Mouse (Mus musculus) limb, embryonic 10.5 days (tissue): ENCODE data around the gene Diaph2. TPM values are rescaled to one million over a fixed set of nuclear protein-coding genes. Genes with fewer than 3 reads are reported as not detected.

Experiments used
- DNase-seq: peaks from one replicate; pipeline ENCODE4 v3.0.0-alpha.2; 2017; ENCODE audit warnings: low spot score
- H3K27ac ChIP-seq: fragments of 300-500 bp; sonication (generic); 2 replicates; pipeline ENCODE4 v1.5.1; 2016; ENCODE audit warnings: mild to moderate bottlenecking
- H3K27me3 ChIP-seq: fragments of 300-500 bp; sonication (generic); 2 replicates; pipeline ENCODE4 v1.6.1; 2016; ENCODE audit warnings: low read depth, mild to moderate bottlenecking; ENCODE audit not compliant: poor library complexity, severe bottlenecking
- H3K36me3 ChIP-seq: fragments of 300-500 bp; sonication (generic); 2 replicates; pipeline ENCODE4 v1.6.1; 2016; ENCODE audit warnings: mild to moderate bottlenecking, moderate library complexity
- H3K4me1 ChIP-seq: fragments of 300-500 bp; sonication (generic); 2 replicates; pipeline ENCODE4 v1.6.1; 2016
- H3K4me3 ChIP-seq: fragments of 300-500 bp; sonication (generic); 2 replicates; pipeline ENCODE4 v1.5.1; 2016; ENCODE audit warnings: mild to moderate bottlenecking, moderate library complexity
- H3K9me3 ChIP-seq: fragments of 300-500 bp; sonication (generic); replicated peaks from 2 replicates; pipeline ENCODE4 v1.6.1; 2016; ENCODE audit warnings: mild to moderate bottlenecking
- WGBS: fragments of 180-500 bp; shearing (Covaris S2); methylation state at CpG from one replicate; pipeline ENCODE4 v1.1.7; 2016; 5-methylcytosine and 5-hydroxymethylcytosine counted together
- polyA plus RNA-seq: library from polyadenylated mRNA; unstranded; fragments of >200 nt; fragmentation: Nextera tagmentation; extraction: Ambion mirVana; gene quantifications from 2 replicates; pipeline ENCODE4 v1.2.1, GENCODE M21; 2016

Diaph2 gene
- polyA plus RNA-seq, 1 experiment from 2014 or later, result 3.6 TPM

GRCm38 (mm10) chrX:130230045-130230444, 480.5 kb downstream of the Diaph2 start:
- Histone ChIP-seq H3K36me3 (no peaks in the 10 kb centered on the region), H3K4me3 (no peak overlapping the region), H3K27me3 (no peaks in the 10 kb centered on the region), H3K4me1 (no peaks in the 10 kb centered on the region), H3K9me3 (no peaks in the 10 kb centered on the region), H3K27ac (no peak overlapping the region)
- no peak for DNase-seq
- 94% methylated on average over 1 of the region's 1 CpGs for WGBS

GRCm38 (mm10) chrX:130235167-130235566, 485.6 kb downstream of the Diaph2 start:
- Histone ChIP-seq H3K27me3 (no peaks in the 10 kb centered on the region), H3K36me3 (no peaks in the 10 kb centered on the region)
- WGBS, result 90% methylated on average over 1 of the region's 1 CpGs

GRCm38 (mm10) chrX:130246652-130247051, 497.1 kb downstream of the Diaph2 start:
- Histone ChIP-seq H3K9me3 (no peaks in the 10 kb centered on the region), H3K4me3 (no peak overlapping the region), H3K27ac (no peak overlapping the region), H3K27me3 (no peaks in the 10 kb centered on the region), H3K4me1 (no peaks in the 10 kb centered on the region), H3K36me3 (no peaks in the 10 kb centered on the region)
- WGBS, result 94% methylated on average over 1 of the region's 1 CpGs
- DNase-seq, result no peak

More at GRCm38 (mm10) chrX:130235167-130235566, 485.6 kb downstream of the Diaph2 start:
- Histone ChIP-seq H3K4me1 (no peaks in the 10 kb centered on the region), H3K9me3 (no peaks in the 10 kb centered on the region), H3K4me3 (no peak overlapping the region), H3K27ac (no peak overlapping the region)
- DNase-seq, result no peak

GRCm38 (mm10) chrX:130253664-130254063, 504.1 kb downstream of the Diaph2 start:
- H3K4me1 ChIP-seq, result no peaks in the 10 kb centered on the region
- no peaks in the 10 kb centered on the region for H3K27me3 ChIP-seq
- no peak overlapping the region for H3K27ac ChIP-seq
- H3K9me3 ChIP-seq, result no peaks in the 10 kb centered on the region
- no peaks in the 10 kb centered on the region for H3K36me3 ChIP-seq
- WGBS, result 92% methylated on average over 4 of the region's 4 CpGs
- no peak for DNase-seq
- no peak overlapping the region for H3K4me3 ChIP-seq

- no peaks in the 10 kb centered on the region for H3K4me1 ChIP-seq
- H3K27ac ChIP-seq, result no peak overlapping the region
- no peak for DNase-seq
These were observed 516.2 kb downstream of the Diaph2 start for GRCm38 (mm10) chrX:130265707-130266106.

GRCm38 (mm10) chrX:130279144-130279543, 529.6 kb downstream of the Diaph2 start:
- no peaks in the 10 kb centered on the region for H3K4me1 ChIP-seq
- H3K9me3 ChIP-seq, result no peaks in the 10 kb centered on the region
- WGBS, result 86% methylated on average over 4 of the region's 4 CpGs
- no peak overlapping the region for H3K27ac ChIP-seq
- DNase-seq, result no peak
- no peak overlapping the region for H3K4me3 ChIP-seq
- no peaks in the 10 kb centered on the region for H3K36me3 ChIP-seq
- H3K27me3 ChIP-seq, result no peaks in the 10 kb centered on the region

More at GRCm38 (mm10) chrX:130265707-130266106, 516.2 kb downstream of the Diaph2 start:
- Histone ChIP-seq H3K36me3 (no peaks in the 10 kb centered on the region), H3K27me3 (no peaks in the 10 kb centered on the region), H3K4me3 (no peak overlapping the region), H3K9me3 (no peaks in the 10 kb centered on the region)

- Histone ChIP-seq H3K4me3 (no peak overlapping the region), H3K9me3 (no peaks in the 10 kb centered on the region), H3K27me3 (no peaks in the 10 kb centered on the region), H3K36me3 (no peaks in the 10 kb centered on the region), H3K4me1 (no peaks in the 10 kb centered on the region), H3K27ac (no peak overlapping the region)
- 84% methylated on average over 2 of the region's 2 CpGs for WGBS
- DNase-seq, result no peak
These were observed 531.9 kb downstream of the Diaph2 start for GRCm38 (mm10) chrX:130281484-130281883.

GRCm38 (mm10) chrX:130287032-130287431, 537.5 kb downstream of the Diaph2 start:
- Histone ChIP-seq H3K4me1 (no peaks in the 10 kb centered on the region), H3K36me3 (no peaks in the 10 kb centered on the region), H3K9me3 (no peaks in the 10 kb centered on the region), H3K27ac (no peak overlapping the region), H3K4me3 (no peak overlapping the region), H3K27me3 (no peaks in the 10 kb centered on the region)
- DNase-seq, result no peak
- WGBS, result 81% methylated on average over 9 of the region's 9 CpGs

GRCm38 (mm10) chrX:130289775-130290174, 540.2 kb downstream of the Diaph2 start:
- no peak overlapping the region for H3K27ac ChIP-seq
- H3K36me3 ChIP-seq, result no peaks in the 10 kb centered on the region
- no peak overlapping the region for H3K4me3 ChIP-seq
- H3K9me3 ChIP-seq, result no peaks in the 10 kb centered on the region
- 94% methylated on average over 5 of the region's 5 CpGs for WGBS
- no peaks in the 10 kb centered on the region for H3K4me1 ChIP-seq
- no peaks in the 10 kb centered on the region for H3K27me3 ChIP-seq
- DNase-seq, result no peak

GRCm38 (mm10) chrX:130350808-130351435, 601.4 kb downstream of the Diaph2 start:
- H3K27ac ChIP-seq, result no peak overlapping the region
- H3K36me3 ChIP-seq, result no peaks in the 10 kb centered on the region
- no peak overlapping the region for H3K4me3 ChIP-seq
- no peaks in the 10 kb centered on the region for H3K27me3 ChIP-seq
- H3K4me1 ChIP-seq, result no peaks in the 10 kb centered on the region
- no peak for DNase-seq
- no peaks in the 10 kb centered on the region for H3K9me3 ChIP-seq

- DNase-seq, result no peak
- no peaks in the 10 kb centered on the region for H3K36me3 ChIP-seq
- no peak overlapping the region for H3K27ac ChIP-seq
- no peaks in the 10 kb centered on the region for H3K9me3 ChIP-seq
- no peaks in the 10 kb centered on the region for H3K4me1 ChIP-seq
- no peaks in the 10 kb centered on the region for H3K27me3 ChIP-seq
- H3K4me3 ChIP-seq, result no peak overlapping the region
- 72% methylated on average over 7 of the region's 7 CpGs for WGBS
These were observed 601.9 kb downstream of the Diaph2 start for GRCm38 (mm10) chrX:130351480-130351879.

- peaks cover 7% of the 10 kb centered on the region; the same call in 1 of the 2 replicates for H3K27me3 ChIP-seq
- 74% methylated on average over 4 of the region's 4 CpGs for WGBS
- H3K27ac ChIP-seq, result no peak overlapping the region
- no peak for DNase-seq
- no peak overlapping the region for H3K4me3 ChIP-seq
- H3K4me1 ChIP-seq, result no peaks in the 10 kb centered on the region
- H3K9me3 ChIP-seq, result no peaks in the 10 kb centered on the region
- no peaks in the 10 kb centered on the region for H3K36me3 ChIP-seq
These were observed 644.1 kb downstream of the Diaph2 start for GRCm38 (mm10) chrX:130393508-130394145.

- Histone ChIP-seq H3K27ac (no peak overlapping the region), H3K4me1 (no peaks in the 10 kb centered on the region), H3K27me3 (peaks cover 12% of the 10 kb centered on the region; the same call in 1 of the 2 replicates), H3K4me3 (no peak overlapping the region), H3K9me3 (no peaks in the 10 kb centered on the region), H3K36me3 (no peaks in the 10 kb centered on the region)
- WGBS, result 79% methylated on average over 3 of the region's 3 CpGs
- DNase-seq, result no peak
These were observed 653.7 kb downstream of the Diaph2 start for GRCm38 (mm10) chrX:130403214-130403613.
